Mouse (Mus musculus) brain, embryonic 14.5 days (tissue): Measurements from ENCODE around the gene E030018B13Rik.

Experiments
- CTCF ChIP-seq: fragments of 200-500 bp; IDR thresholded peaks from 2 replicates; pipeline ENCODE4 v1.5.1; 2012; ENCODE audit warnings: inconsistent platforms, mild to moderate bottlenecking, moderate library complexity, borderline replicate concordance; ENCODE audit not compliant: insufficient read depth, insufficient read length; ENCODE audit errors: extremely low read depth
- POLR2A ChIP-seq: fragments of 200-500 bp; IDR thresholded peaks from 2 replicates; pipeline ENCODE4 v1.6.1; 2012; ENCODE audit warnings: mild to moderate bottlenecking, inconsistent platforms, borderline replicate concordance; ENCODE audit not compliant: poor library complexity, insufficient read depth, insufficient read length, severe bottlenecking; ENCODE audit errors: extremely low read depth

DNA sequence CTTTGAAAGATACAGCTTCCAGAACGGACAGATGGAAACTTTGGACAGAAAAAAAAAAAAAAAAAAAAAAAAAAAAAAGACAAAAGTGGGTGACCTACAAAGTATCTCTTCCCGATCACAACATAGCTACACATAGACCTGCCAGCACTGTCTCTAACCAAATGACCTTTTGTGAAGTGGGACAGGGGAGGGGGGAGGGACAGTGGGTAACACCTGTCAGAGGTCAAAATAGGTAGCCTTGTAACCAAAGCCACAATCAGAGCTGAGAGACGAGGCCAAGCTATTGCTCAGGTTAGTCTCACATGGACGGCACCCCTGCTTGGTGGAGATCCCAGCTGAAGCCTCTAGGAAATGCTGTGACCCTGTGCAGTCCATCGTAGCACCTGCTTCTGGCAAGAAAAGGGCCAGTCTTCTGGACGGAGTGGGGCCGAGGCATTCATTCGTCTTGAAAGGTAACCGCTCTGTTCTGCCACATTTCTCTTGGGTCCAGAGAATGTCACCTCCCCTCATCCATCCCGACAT is 29.0 kb upstream of the E030018B13Rik start:
- TF ChIP-seq CTCF (no peak), POLR2A (no peak)
